Mouse (Mus musculus) heart, postnatal 10 days (tissue): ENCODE data around the gene Dyrk2. TPM values are rescaled to one million over a fixed set of nuclear protein-coding genes. Genes with fewer than 3 reads are reported as not detected.
A peak's percentile ranks its signal among the peaks of the same experiment; 100 is the strongest.

Experiments used
- DNase-seq, 2 experiments: peaks; one replicate each; pipeline ENCODE4 v3.0.0; 2021
- intact Hi-C: fragments of 180-260 bp; cut with DNase I; formaldehyde crosslinking; loops from one replicate; pipeline ENCODE4 v1.15.1; 2025
- total RNA-seq, 2 experiments: library from RNA; stranded (reverse); gene quantifications; 2 replicates each; pipeline ENCODE4 v1.2.3; 2021

Gene Dyrk2
- total RNA-seq, 2 experiments from 2014 or later, result 114 to 116 TPM

GRCm38 (mm10) chr10:118852554-118852953 lies 17.5 kb downstream of the Dyrk2 start:
- DNase-seq, result no peak
- intact Hi-C loops, result no loop called here

- DNase-seq, result no peak
- intact Hi-C loops, result no loop called here
Observed at GRCm38 (mm10) chr10:118848501-118848900, 21.5 kb downstream of the Dyrk2 start.

GRCm38 (mm10) chr10:118846991-118847545 lies 22.9 kb downstream of the Dyrk2 start:
- DNase-seq, result no peak
- intact Hi-C loops, result no loop called here

GRCm38 (mm10) chr10:118840598-118840997 lies 29.4 kb downstream of the Dyrk2 start:
- intact Hi-C loops, result no loop called here
- no peak for DNase-seq

DNA sequence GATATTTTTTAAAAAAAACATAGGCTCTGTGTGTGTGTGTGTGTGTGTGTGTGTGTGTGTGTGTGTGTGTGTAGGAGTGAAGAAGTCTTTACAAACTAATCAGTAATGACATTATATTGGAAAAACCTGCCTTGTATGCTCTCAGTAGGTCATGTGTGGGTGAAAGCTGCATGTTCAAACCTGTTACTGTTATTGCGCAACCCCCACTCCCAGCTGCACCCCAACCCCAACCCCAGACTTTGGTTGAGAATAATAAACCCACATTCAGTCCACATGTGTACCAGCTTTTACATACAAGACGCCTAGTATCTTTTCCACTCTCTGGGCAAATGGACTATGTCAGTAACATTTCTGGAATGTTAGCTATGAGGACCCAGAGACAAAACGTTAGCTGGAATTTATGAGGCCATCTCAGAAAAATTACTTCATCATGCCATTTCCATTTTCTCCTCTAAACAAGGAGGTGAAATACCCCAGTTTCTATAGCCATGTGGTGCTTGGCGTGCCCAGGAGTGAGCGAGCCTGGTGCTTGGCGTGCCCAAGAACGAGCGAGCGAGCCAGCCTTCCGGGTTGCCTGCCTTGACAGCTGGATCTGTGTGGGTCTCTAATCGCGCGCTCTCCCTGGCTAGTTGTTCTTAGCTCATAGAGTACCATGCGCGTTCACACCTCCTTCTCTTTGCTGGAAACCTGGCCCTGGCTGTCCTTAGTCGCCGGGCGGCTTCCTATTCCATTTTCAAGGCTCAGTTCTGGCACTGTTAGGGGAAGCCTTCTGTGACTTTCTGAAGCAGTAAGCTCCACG lies 30.5 kb downstream of the Dyrk2 start:
- DNase-seq, result peak in 1 of 2 experiments; percentile 45
- intact Hi-C loops, result no loop called here

GRCm38 (mm10) chr10:118837636-118838035 lies 32.4 kb downstream of the Dyrk2 start:
- intact Hi-C loops, result no loop called here
- no peak for DNase-seq

DNA sequence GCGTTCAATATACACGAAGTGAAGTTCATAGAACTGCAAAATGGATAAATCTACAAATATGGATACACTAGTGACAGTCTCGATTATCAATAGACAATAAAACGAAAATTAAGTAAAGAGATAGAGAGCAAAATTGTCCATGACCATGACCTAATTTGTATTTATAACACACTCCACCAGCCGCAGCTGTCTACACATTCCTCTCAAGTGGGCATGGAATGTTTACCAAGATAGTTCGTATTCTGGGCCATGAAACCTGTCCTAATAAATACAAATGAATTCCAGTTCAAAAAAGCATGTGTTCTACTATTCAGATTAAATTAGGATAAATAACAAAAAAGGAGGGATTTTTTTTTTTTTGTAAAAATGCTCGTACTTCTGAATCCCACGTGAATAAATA lies 38.8 kb downstream of the Dyrk2 start:
- no peak for DNase-seq
- intact Hi-C loops, result no loop called here

DNA sequence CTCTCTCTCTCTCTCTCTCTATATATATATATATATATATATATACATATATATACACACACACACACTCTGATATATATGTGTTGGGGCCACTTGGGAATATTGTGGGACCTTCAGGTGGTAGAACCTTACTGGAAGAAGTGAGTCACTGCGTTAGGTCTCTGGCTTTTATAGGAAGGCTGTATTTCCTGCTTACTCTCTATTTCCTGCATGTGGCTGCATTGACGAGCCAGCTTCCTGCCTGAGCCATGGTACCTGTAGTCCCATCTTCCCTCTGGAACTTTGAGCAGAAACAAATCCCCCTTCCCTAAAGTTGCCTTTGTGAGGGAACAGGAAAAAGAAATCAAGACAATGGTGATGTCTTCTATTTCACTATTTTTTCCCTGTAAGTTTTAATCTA lies 40.4 kb downstream of the Dyrk2 start:
- intact Hi-C loops, result no loop called here
- no peak for DNase-seq

GRCm38 (mm10) chr10:118827116-118827515 lies 42.9 kb downstream of the Dyrk2 start:
- no peak for DNase-seq
- intact Hi-C loops, result no loop called here

GRCm38 (mm10) chr10:118824830-118825229 lies 45.2 kb downstream of the Dyrk2 start:
- intact Hi-C loops, result no loop called here
- DNase-seq, result no peak

DNA sequence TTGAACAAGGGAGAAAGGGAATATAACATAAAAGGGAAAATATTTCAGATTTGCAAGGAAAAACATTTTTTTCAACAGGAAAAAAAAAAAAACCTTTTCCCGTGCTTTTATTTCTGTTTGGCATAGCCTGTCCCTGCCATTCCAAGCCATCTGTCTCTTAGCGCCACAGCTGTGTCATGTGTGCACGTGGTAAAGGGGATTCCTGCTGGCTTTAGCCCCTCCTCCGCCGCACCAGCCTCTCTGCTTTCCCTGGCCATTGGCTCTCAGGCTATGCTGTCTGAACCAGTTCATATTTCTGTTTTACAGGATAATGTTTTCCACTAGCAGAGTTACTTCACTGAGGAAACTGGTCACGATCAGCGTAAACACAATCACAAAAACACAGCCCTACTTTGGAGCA lies 49.1 kb downstream of the Dyrk2 start:
- peak; percentile 35 to 49 for DNase-seq
- intact Hi-C loops, result no loop called here

GRCm38 (mm10) chr10:118819846-118820245 lies 50.2 kb downstream of the Dyrk2 start:
- DNase-seq, result no peak

GRCm38 (mm10) chr10:118817089-118817488 lies 52.9 kb downstream of the Dyrk2 start:
- no peak for DNase-seq
- intact Hi-C loops, result no loop called here

More at GRCm38 (mm10) chr10:118819846-118820245, 50.2 kb downstream of the Dyrk2 start:
- intact Hi-C loops, result no loop called here

- intact Hi-C loops, result no loop called here
- DNase-seq, result no peak
Observed at GRCm38 (mm10) chr10:118811945-118812344, 58.1 kb downstream of the Dyrk2 start.

DNA sequence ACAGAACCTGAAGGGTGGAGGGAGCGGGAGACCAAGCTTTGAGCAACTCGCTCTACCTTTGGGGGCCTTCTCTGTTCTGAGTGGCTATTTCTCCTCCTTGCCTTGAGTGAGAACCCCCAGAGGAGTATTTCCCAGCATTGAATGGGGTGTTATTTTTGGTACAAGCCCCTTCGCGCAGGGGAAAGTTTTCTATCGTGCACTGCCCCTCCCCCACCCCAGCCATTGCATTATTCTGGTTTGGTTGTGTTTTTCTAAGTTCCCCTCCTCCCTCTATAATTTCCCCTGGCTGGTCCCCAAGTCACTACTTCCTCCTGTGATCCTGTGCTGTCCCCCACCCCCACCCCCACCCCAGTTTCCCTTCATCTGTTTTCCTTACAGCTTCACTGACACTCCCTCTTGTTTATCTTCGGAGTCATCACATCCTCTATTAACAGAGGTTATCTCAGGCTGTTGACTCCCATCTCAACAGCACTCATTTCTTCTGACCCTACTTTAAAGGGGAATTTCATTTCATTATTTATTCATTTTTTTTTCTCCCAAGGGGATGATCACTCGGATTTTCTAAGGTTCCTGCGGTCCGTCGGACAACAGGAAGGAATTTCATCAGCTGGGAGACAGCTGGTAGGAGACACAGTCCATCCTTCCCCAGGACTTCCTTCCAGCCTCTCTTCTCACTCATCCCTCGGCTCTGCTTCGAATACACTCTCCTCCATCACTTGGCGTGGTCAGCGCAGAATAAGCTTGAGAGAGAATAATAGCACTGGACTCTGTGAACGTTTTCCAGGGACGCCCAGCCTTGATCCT lies 58.9 kb downstream of the Dyrk2 start:
- intact Hi-C loops, result no loop called here
- DNase-seq, result peak; percentile 32 to 54
